Mouse (Mus musculus): ENCODE results near the gene Afap1l2.

GRCm38 (mm10) chr19:56999781-57000180 is 8.2 kb downstream of the Afap1l2 start:
- no peak for TF ChIP-seq USF2 (conservative IDR thresholded peaks at IDR 0.05; ENCODE audit: low read depth, low read length)
- no peak for TF ChIP-seq ELF1 (IDR thresholded peaks at IDR 0.05; ENCODE audit: low read depth, low read length)
- TF ChIP-seq EP300 (IDR thresholded peaks at IDR 0.05; ENCODE audit: low read length) = no peak
- TF ChIP-seq CTCF (conservative IDR thresholded peaks at IDR 0.05 in 1 of 2, IDR thresholded peaks at IDR 0.05 in 1 of 2; ENCODE audit: low read depth in 2 of 2, low read length in 2 of 2) = no peak
- TF ChIP-seq POLR2A (IDR thresholded peaks at IDR 0.05; ENCODE audit: low read depth, low read length) = no peak
- TF ChIP-seq KAT2A (IDR thresholded peaks at IDR 0.05; ENCODE audit: insufficient replicate concordance, low read length) = no peak
- TF ChIP-seq ZNF384 (IDR thresholded peaks at IDR 0.05; ENCODE audit: low read depth, low read length) = no peak
- no peak for TF ChIP-seq RAD21 (IDR thresholded peaks at IDR 0.05; ENCODE audit: low read depth, low read length)
- TF ChIP-seq MAFK (IDR thresholded peaks at IDR 0.05; ENCODE audit: insufficient replicate concordance, low read length) = no peak
- no peak for TF ChIP-seq SIN3A (IDR thresholded peaks at IDR 0.05; ENCODE audit: low read length)
- TF ChIP-seq MAZ (IDR thresholded peaks at IDR 0.05; ENCODE audit: low read depth, low read length) = no peak
- TF ChIP-seq RCOR1 (conservative IDR thresholded peaks at IDR 0.05; ENCODE audit: low read depth, low read length) = no peak
- no peak for TF ChIP-seq E2F4 (IDR thresholded peaks at IDR 0.05; ENCODE audit: insufficient replicate concordance, low read depth, low read length)
- TF ChIP-seq BHLHE40 (IDR thresholded peaks at IDR 0.05; ENCODE audit: low read depth, low read length) = no peak
